Mouse (Mus musculus) forebrain, embryonic 14.5 days (tissue): ENCODE measurements around the gene Iqsec1. TPM values are rescaled to one million over a fixed set of nuclear protein-coding genes. Genes with fewer than 3 reads are reported as not detected.

Source experiments
- ATAC-seq: fragments of 200-750 bp; cut with Nextera tagmentation; 2 replicates; pipeline ENCODE4 v1.8.0; 2017; ENCODE audit warnings: mild to moderate bottlenecking, moderate library complexity
- DNase-seq: peaks from one replicate; pipeline ENCODE4 v3.0.0-alpha.2; 2015; ENCODE audit warnings: low spot score
- H3K27ac ChIP-seq: fragments of 300-500 bp; sonication (generic); 2 replicates; pipeline ENCODE4 v1.5.1; 2014; ENCODE audit warnings: low read depth, mild to moderate bottlenecking, control low read depth, low read length, moderate library complexity
- H3K27me3 ChIP-seq: fragments of 300-500 bp; sonication (generic); replicated peaks from 2 replicates; pipeline ENCODE4 v1.6.1; 2014; ENCODE audit warnings: low read length, control low read depth, mixed read lengths; ENCODE audit not compliant: control insufficient read depth, insufficient read depth
- H3K36me3 ChIP-seq: fragments of 300-500 bp; sonication (generic); 2 replicates; pipeline ENCODE4 v1.6.1; 2014; ENCODE audit warnings: low read length, control low read depth; ENCODE audit not compliant: control insufficient read depth, insufficient read depth
- H3K4me1 ChIP-seq: fragments of 300-500 bp; sonication (generic); 2 replicates; pipeline ENCODE4 v1.6.1; 2014; ENCODE audit warnings: antibody characterized with exemption, low read length, control low read depth; ENCODE audit not compliant: control insufficient read depth, insufficient read depth
- H3K4me2 ChIP-seq: fragments of 300-500 bp; sonication (generic); 2 replicates; pipeline ENCODE4 v1.6.1; 2014; ENCODE audit warnings: mild to moderate bottlenecking, control low read depth, low read length
- H3K4me3 ChIP-seq: fragments of 300-500 bp; sonication (generic); 2 replicates; pipeline ENCODE4 v1.5.1; 2014; ENCODE audit warnings: low read depth, low read length, control low read depth
- H3K9ac ChIP-seq: fragments of 300-500 bp; sonication (generic); 2 replicates; pipeline ENCODE4 v1.6.1; 2014; ENCODE audit warnings: mild to moderate bottlenecking, low read length, control low read depth, moderate library complexity
- H3K9me3 ChIP-seq: fragments of 300-500 bp; sonication (generic); replicated peaks from 2 replicates; pipeline ENCODE4 v1.6.1; 2016; ENCODE audit warnings: low read length, control low read depth, mixed read lengths; ENCODE audit not compliant: control insufficient read depth
- WGBS: fragments of 180-500 bp; shearing (Covaris S2); extraction: QIAGEN DNeasy Blood & Tissue Kit; methylation state at CpG from one replicate; pipeline ENCODE4 v1.1.7; 2014; 5-methylcytosine and 5-hydroxymethylcytosine counted together
- polyA plus RNA-seq: library from polyadenylated mRNA; unstranded; fragments of >200 nt; fragmentation: Nextera tagmentation; extraction: Ambion mirVana; gene quantifications from 2 replicates; pipeline ENCODE4 v1.2.1, GENCODE M21; 2014

Gene Iqsec1
- polyA plus RNA-seq, 1 experiment from 2014 or later: 15.0 TPM

- H3K4me2 ChIP-seq: no peak overlapping the region
- H3K9me3 ChIP-seq: no peaks in the 10 kb centered on the region; the same call in 1 of the 2 replicates
- H3K27me3 ChIP-seq: no peaks in the 10 kb centered on the region
- no peak overlapping the region for H3K4me3 ChIP-seq
- H3K9ac ChIP-seq: no peak overlapping the region
- H3K36me3 ChIP-seq: no peaks in the 10 kb centered on the region
- WGBS: 84% methylated on average over 1 of the region's 1 CpGs
- DNase-seq (no peak), ATAC-seq (no peak)
- no peak overlapping the region for H3K27ac ChIP-seq
- H3K4me1 ChIP-seq: no peaks in the 10 kb centered on the region
These were observed 127.1 kb downstream of the Iqsec1 start for GRCm38 (mm10) chr6:90861370-90861769.

GRCm38 (mm10) chr6:90857844-90858243 is 130.6 kb downstream of the Iqsec1 start:
- H3K4me2 ChIP-seq: no peak overlapping the region
- H3K9ac ChIP-seq: no peak overlapping the region
- no peak overlapping the region for H3K27ac ChIP-seq
- H3K4me1 ChIP-seq: no peaks in the 10 kb centered on the region
- no peaks in the 10 kb centered on the region for H3K27me3 ChIP-seq
- ATAC-seq (no peak), DNase-seq (no peak)
- H3K4me3 ChIP-seq: no peak overlapping the region
- 89% methylated on average over 1 of the region's 1 CpGs for WGBS
- no peaks in the 10 kb centered on the region; the same call in 1 of the 2 replicates for H3K9me3 ChIP-seq
- no peaks in the 10 kb centered on the region for H3K36me3 ChIP-seq

- H3K4me1 ChIP-seq: no peaks in the 10 kb centered on the region
These were observed 136.1 kb downstream of the Iqsec1 start for GRCm38 (mm10) chr6:90852360-90852759.

GRCm38 (mm10) chr6:90848068-90848467 is 140.4 kb downstream of the Iqsec1 start:
- no peaks in the 10 kb centered on the region for H3K9me3 ChIP-seq
- no peak overlapping the region for H3K4me3 ChIP-seq
- DNase-seq (peak; percentile 42), ATAC-seq (no peak)
- H3K4me2 ChIP-seq: no peak overlapping the region
- H3K4me1 ChIP-seq: no peaks in the 10 kb centered on the region
- H3K9ac ChIP-seq: no peak overlapping the region
- H3K27me3 ChIP-seq: no peaks in the 10 kb centered on the region
- H3K27ac ChIP-seq: no peak overlapping the region
- 80% methylated on average over 1 of the region's 1 CpGs for WGBS
- no peaks in the 10 kb centered on the region for H3K36me3 ChIP-seq

More at GRCm38 (mm10) chr6:90852360-90852759, 136.1 kb downstream of the Iqsec1 start:
- Histone ChIP-seq H3K9me3 (no peaks in the 10 kb centered on the region), H3K9ac (no peak overlapping the region), H3K27me3 (no peaks in the 10 kb centered on the region), H3K36me3 (no peaks in the 10 kb centered on the region), H3K4me2 (no peak overlapping the region), H3K4me3 (no peak overlapping the region), H3K27ac (no peak overlapping the region)
- WGBS: 32% methylated on average over 2 of the region's 2 CpGs
- no peak for DNase-seq
- ATAC-seq: no peak

GRCm38 (mm10) chr6:90847523-90847922 is 141.0 kb downstream of the Iqsec1 start:
- H3K27ac ChIP-seq: no peak overlapping the region
- no peak for ATAC-seq
- WGBS: 89% methylated on average over 2 of the region's 2 CpGs

GRCm38 (mm10) chr6:90839972-90840371 is 148.5 kb downstream of the Iqsec1 start:
- no peak for DNase-seq
- no peaks in the 10 kb centered on the region for H3K4me1 ChIP-seq
- no peak overlapping the region for H3K9ac ChIP-seq
- no peak overlapping the region for H3K4me3 ChIP-seq
- H3K27ac ChIP-seq: no peak overlapping the region
- H3K36me3 ChIP-seq: no peaks in the 10 kb centered on the region
- WGBS: 93% methylated on average over 2 of the region's 2 CpGs
- ATAC-seq: no peak
- H3K27me3 ChIP-seq: no peaks in the 10 kb centered on the region
- H3K4me2 ChIP-seq: no peak overlapping the region
- no peaks in the 10 kb centered on the region for H3K9me3 ChIP-seq

More at GRCm38 (mm10) chr6:90847523-90847922, 141.0 kb downstream of the Iqsec1 start:
- no peak overlapping the region for H3K4me2 ChIP-seq
- H3K9me3 ChIP-seq: no peaks in the 10 kb centered on the region
- no peak overlapping the region for H3K9ac ChIP-seq
- no peak overlapping the region for H3K4me3 ChIP-seq
- H3K27me3 ChIP-seq: no peaks in the 10 kb centered on the region
- no peaks in the 10 kb centered on the region for H3K4me1 ChIP-seq
- DNase-seq: no peak
- no peaks in the 10 kb centered on the region for H3K36me3 ChIP-seq

GRCm38 (mm10) chr6:90836749-90837148 is 151.7 kb downstream of the Iqsec1 start:
- no peaks in the 10 kb centered on the region for H3K9me3 ChIP-seq
- no peak overlapping the region for H3K27ac ChIP-seq
- H3K9ac ChIP-seq: no peak overlapping the region
- H3K27me3 ChIP-seq: no peaks in the 10 kb centered on the region
- WGBS: 64% methylated on average over 2 of the region's 2 CpGs
- DNase-seq (no peak), ATAC-seq (no peak)
- no peak overlapping the region for H3K4me2 ChIP-seq
- H3K4me1 ChIP-seq: no peaks in the 10 kb centered on the region
- H3K36me3 ChIP-seq: no peaks in the 10 kb centered on the region
- no peak overlapping the region for H3K4me3 ChIP-seq

GRCm38 (mm10) chr6:90829536-90829935 is 158.9 kb downstream of the Iqsec1 start:
- 89% methylated on average over 6 of the region's 6 CpGs for WGBS
- H3K27me3 ChIP-seq: no peaks in the 10 kb centered on the region
- no peaks in the 10 kb centered on the region for H3K9me3 ChIP-seq
- no peak overlapping the region for H3K9ac ChIP-seq
- no peaks in the 10 kb centered on the region for H3K36me3 ChIP-seq
- H3K4me1 ChIP-seq: no peaks in the 10 kb centered on the region
- H3K27ac ChIP-seq: no peak overlapping the region
- ATAC-seq (no peak), DNase-seq (no peak)
- no peak overlapping the region for H3K4me2 ChIP-seq
- H3K4me3 ChIP-seq: no peak overlapping the region

GRCm38 (mm10) chr6:90825063-90825462 is 163.4 kb downstream of the Iqsec1 start:
- no peak overlapping the region for H3K9ac ChIP-seq
- no peaks in the 10 kb centered on the region for H3K9me3 ChIP-seq
- H3K4me3 ChIP-seq: no peak overlapping the region
- H3K4me1 ChIP-seq: no peaks in the 10 kb centered on the region
- ATAC-seq (no peak), DNase-seq (no peak)
- H3K4me2 ChIP-seq: no peak overlapping the region
- 85% methylated on average over 2 of the region's 2 CpGs for WGBS
- H3K27ac ChIP-seq: no peak overlapping the region
- H3K27me3 ChIP-seq: no peaks in the 10 kb centered on the region
- no peaks in the 10 kb centered on the region for H3K36me3 ChIP-seq
